In genomic region chr16:11035273-11035672, GRCm38 (mm10) we compare ENCODE assay signal across 3 mouse cellular contexts.
A peak's percentile ranks its signal among the peaks of the same experiment; 100 is the strongest.
TF ChIP-seq lines count a peak whose summit lies in the region.

No protein-coding gene starts in this region.

TF ChIP-seq in CH12.LX, 34 proteins besides CTCF, POLR2A, EP300 and RAD21 (continued from another document):
- TF ChIP-seq CHD1 (IDR thresholded peaks at IDR 0.05; ENCODE audit: low read depth, low read length) = no peak
- no peak for TF ChIP-seq NELFE (IDR thresholded peaks at IDR 0.05; ENCODE audit: low read depth, low read length)
- TF ChIP-seq GABPA (IDR thresholded peaks at IDR 0.05; ENCODE audit: insufficient replicate concordance, low read depth, low read length) = no peak
- TF ChIP-seq ZNF384 (IDR thresholded peaks at IDR 0.05; ENCODE audit: low read depth, low read length) = 0 out of 2 replicates have a peak, but pooled peaks have one; percentile 1
- TF ChIP-seq MAX (IDR thresholded peaks at IDR 0.05; ENCODE audit: low read length) = peak; percentile 63; the same call in 1 of the 2 replicates
- no peak for TF ChIP-seq JUN (IDR thresholded peaks at IDR 0.05; ENCODE audit: insufficient read depth, low read depth, low read length)
- peak; percentile 33; the same call in 1 of the 2 replicates for TF ChIP-seq RCOR1 (conservative IDR thresholded peaks at IDR 0.05; ENCODE audit: low read depth, low read length)
- TF ChIP-seq TBP (conservative IDR thresholded peaks at IDR 0.05; ENCODE audit: low read depth, low read length) = 0 out of 2 replicates have a peak, but pooled peaks have one; percentile 6
- TF ChIP-seq ZC3H11A (IDR thresholded peaks at IDR 0.05; ENCODE audit: low read depth, low read length) = no peak
- TF ChIP-seq PAX5 (IDR thresholded peaks at IDR 0.05; ENCODE audit: low read length) = no peak

TF ChIP-seq in MEL, 35 proteins besides CTCF, POLR2A, EP300 and RAD21 (continued from another document):
- no peak for TF ChIP-seq ELF1 (IDR thresholded peaks at IDR 0.05; ENCODE audit: low read depth, low read length)
- no peak for TF ChIP-seq TAL1 (IDR thresholded peaks at IDR 0.05; ENCODE audit: low read length)
- TF ChIP-seq ZC3H11A (IDR thresholded peaks at IDR 0.05; ENCODE audit: low read depth, low read length) = no peak
- TF ChIP-seq MAX (IDR thresholded peaks at IDR 0.05; ENCODE audit: low read length) = no peak
- no peak for TF ChIP-seq ZKSCAN1 (IDR thresholded peaks at IDR 0.05; ENCODE audit: low read depth, low read length)
- TF ChIP-seq CHD2 (IDR thresholded peaks at IDR 0.05; ENCODE audit: low read length) = no peak
- no peak for TF ChIP-seq UBTF (IDR thresholded peaks at IDR 0.05; ENCODE audit: borderline replicate concordance, insufficient read depth, low read depth, low read length)

TF ChIP-seq in myocyte, 11 proteins besides CTCF, POLR2A, EP300 and RAD21 (continued from another document):
- TF ChIP-seq TCF3 (IDR thresholded peaks at IDR 0.05; ENCODE audit: insufficient read length, low read depth) = no peak
- no peak for TF ChIP-seq E2F4 (IDR thresholded peaks at IDR 0.05; ENCODE audit: insufficient read depth)
- TF ChIP-seq TCF12 (IDR thresholded peaks at IDR 0.05; ENCODE audit: insufficient read depth, poor library complexity, severe bottlenecking) = no peak
TF ChIP-seq in myocyte: peak in this region for 0.
